Mouse (Mus musculus): ENCODE results near the gene Trp63.

Trp63 gene

DNA sequence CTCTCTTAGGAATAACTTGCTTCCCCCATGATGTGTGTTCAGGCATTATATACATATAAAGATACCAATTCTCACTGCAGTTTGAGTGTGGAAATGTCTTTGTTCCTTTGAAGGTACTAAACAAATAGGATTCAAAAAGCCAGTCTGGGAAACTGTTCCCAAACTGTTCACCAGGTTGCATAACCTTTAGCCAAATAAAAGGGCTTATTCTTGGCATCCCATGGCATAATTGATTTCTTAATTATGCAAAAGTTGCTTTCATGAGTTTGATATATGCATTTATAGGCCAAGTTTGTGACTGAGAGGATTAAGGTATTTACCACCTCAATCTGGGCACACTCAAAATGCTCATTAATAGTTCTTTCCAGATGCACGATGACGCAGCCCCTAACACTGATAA is 192.1 kb downstream of the Trp63 start:
- DNase-seq (ENCODE audit: low read depth): no peak

DNA sequence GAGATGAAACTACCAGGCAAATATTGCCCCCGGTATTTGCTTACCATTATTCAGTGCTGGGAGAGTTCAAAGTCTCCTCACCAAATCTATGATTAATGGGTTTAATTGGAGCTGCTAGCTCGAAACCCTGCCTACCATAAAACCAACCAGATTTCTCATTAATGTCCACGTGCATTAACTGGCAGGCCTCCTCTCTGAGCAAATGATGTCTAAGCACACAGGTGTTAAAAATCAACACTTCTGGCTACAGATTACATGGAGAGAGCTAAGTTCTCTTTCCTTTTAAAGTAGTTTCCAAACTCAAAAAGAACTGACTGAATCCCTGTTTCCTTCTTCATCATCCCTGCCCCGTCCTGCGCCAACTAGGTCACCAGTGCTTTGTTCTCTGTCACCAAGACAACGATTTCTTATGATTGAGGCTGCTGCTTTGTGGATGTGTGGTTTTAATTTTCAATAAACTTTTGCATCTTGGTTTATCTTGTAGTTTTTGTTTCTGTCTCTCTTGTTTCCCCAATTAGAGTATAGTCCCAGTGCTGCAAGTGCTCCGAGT is 193.9 kb downstream of the Trp63 start:
- DNase-seq (ENCODE audit: low read depth): no peak

DNA sequence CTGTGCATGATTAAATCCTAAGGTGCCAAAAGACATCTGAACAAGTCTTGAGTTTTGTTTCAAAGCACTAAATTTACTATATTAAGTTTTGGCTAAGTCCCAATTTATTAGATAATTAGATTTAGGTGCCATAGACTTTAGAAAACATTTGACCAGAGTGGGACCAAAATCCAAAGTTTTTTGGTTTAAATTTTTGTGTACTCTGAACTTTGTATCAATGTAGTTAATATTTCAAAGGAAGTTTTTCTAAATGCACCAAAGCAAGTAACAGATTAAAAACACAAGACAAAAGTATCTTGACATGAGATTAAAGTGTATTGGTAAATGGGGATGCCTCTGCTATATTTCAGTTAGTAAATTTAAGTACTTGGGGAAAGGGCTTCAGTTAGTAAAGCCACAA is 194.6 kb downstream of the Trp63 start:
- no peak for DNase-seq (ENCODE audit: low read depth)

DNA sequence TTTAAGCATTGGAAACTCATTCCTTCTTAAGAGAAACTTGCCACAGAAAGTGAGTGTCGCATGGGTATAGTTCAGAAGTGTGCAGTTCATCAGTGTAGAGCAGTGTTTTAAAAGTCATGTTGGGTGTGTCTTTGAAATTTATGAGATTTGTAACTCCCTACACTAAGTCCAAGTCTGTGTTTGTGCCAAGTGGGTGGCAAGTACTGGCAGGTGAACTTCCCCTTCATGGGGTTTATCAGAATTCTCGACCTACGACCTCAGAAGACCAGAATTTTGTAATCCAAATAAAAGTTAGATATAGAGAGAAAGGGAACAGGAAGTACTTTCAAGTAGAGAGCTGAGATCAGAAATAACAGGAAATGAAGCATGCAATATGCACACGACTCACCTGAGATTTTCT is 215.5 kb downstream of the Trp63 start:
- DNase-seq (ENCODE audit: low read depth): no peak

- DNase-seq (ENCODE audit: low read depth): no peak
These were observed 216.1 kb downstream of the Trp63 start for GRCm38 (mm10) chr16:25899657-25900056.

DNA sequence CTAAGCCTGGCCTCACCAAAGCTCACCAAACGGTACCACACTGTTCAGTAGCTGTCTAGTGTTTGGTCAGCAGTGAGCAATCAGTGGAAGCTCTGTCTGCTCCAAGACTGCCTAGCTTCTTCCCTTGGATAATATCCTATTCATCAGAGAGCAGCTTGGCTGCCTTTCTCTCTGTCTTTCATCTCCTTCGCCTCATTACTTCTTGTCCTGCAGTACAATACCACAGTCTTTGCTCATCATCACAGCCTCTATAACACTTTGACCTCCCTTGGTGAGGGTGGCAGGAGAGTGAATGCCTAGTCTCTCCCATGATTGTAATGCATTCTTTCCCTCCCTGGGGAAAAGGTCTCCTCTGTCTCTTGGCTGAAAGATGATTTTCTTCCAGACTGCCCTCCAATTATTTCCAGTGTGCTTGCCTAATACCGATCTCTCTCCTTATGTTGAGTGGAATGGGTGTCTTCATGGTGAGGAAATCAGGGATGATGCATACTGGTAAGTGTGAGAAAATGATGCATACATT is 216.9 kb downstream of the Trp63 start:
- DNase-seq (ENCODE audit: low read depth): no peak

- no peak for DNase-seq (ENCODE audit: low read depth)
These were observed 228.6 kb downstream of the Trp63 start for GRCm38 (mm10) chr16:25912185-25912584.

- DNase-seq (ENCODE audit: low read depth): no peak
These were observed 250.6 kb downstream of the Trp63 start for GRCm38 (mm10) chr16:25934181-25934580.

All from induced T-regulatory cell, adult 2 months (primary cell).